Mouse (Mus musculus) myocyte (in vitro differentiated cells): Measurements from ENCODE around the gene Fam198a. TPM values are rescaled to one million over a fixed set of nuclear protein-coding genes. Genes with fewer than 3 reads are reported as not detected.

Source experiments
- H3K27me3 ChIP-seq: one replicate; pipeline ENCODE4 v1.6.1; 2011; ENCODE audit not compliant: control insufficient read depth, insufficient read depth, insufficient read length
- H3K36me3 ChIP-seq: one replicate; pipeline ENCODE4 v1.6.1; 2011; ENCODE audit not compliant: control insufficient read depth, insufficient read depth
- H3K4me2 ChIP-seq: one replicate; pipeline ENCODE4 v1.6.1; 2011; ENCODE audit warnings: low read depth, control low read depth
- H3K4me3 ChIP-seq: one replicate; pipeline ENCODE4 v1.5.1; 2011; ENCODE audit warnings: mild to moderate bottlenecking, control low read depth, moderate library complexity
- H3K79me2 ChIP-seq: one replicate; pipeline ENCODE4 v1.6.1; 2011; ENCODE audit not compliant: control insufficient read depth, insufficient read depth
- H3ac ChIP-seq: one replicate; pipeline ENCODE4 v1.6.1; 2011; ENCODE audit not compliant: control insufficient read depth, insufficient read length
- CEBPB ChIP-seq: IDR thresholded peaks from 2 replicates; pipeline ENCODE4 v1.6.1; 2011; ENCODE audit warnings: mild to moderate bottlenecking, moderate library complexity; ENCODE audit not compliant: poor library complexity, insufficient read depth, severe bottlenecking
- E2F4 ChIP-seq: IDR thresholded peaks from one replicate; pipeline ENCODE4 v1.6.1; 2011; ENCODE audit warnings: mild to moderate bottlenecking, control low read depth, moderate library complexity; ENCODE audit not compliant: insufficient read depth
- MAX ChIP-seq: IDR thresholded peaks from one replicate; pipeline ENCODE4 v1.6.1; 2011; ENCODE audit warnings: low read depth, mild to moderate bottlenecking, control low read depth
- MYOD1 ChIP-seq, 3 experiments: IDR thresholded peaks; one replicate each; pipeline ENCODE4 v1.6.1; 2011; ENCODE audit warnings: control low read depth in 2 of 3, low read depth in 2 of 3, mild to moderate bottlenecking in 2 of 3, moderate library complexity in 1 of 3; ENCODE audit not compliant: insufficient read length in 2 of 3, control insufficient read depth in 1 of 3
- MYOG ChIP-seq, 3 experiments: IDR thresholded peaks; one replicate each; pipeline ENCODE4 v1.6.1; 2011; ENCODE audit warnings: control low read depth in 2 of 3, low read depth in 2 of 3, mild to moderate bottlenecking in 2 of 3; ENCODE audit not compliant: insufficient read length in 2 of 3, control insufficient read depth in 1 of 3, insufficient read depth in 1 of 3
- POLR2A ChIP-seq: IDR thresholded peaks from one replicate; pipeline ENCODE4 v1.6.1; 2011; ENCODE audit warnings: low read depth, mild to moderate bottlenecking, control low read depth, moderate library complexity; ENCODE audit not compliant: insufficient read length
- POLR2AphosphoS2 ChIP-seq: IDR thresholded peaks from one replicate; pipeline ENCODE4 v1.6.1; 2011; ENCODE audit warnings: low read depth, control low read depth; ENCODE audit not compliant: insufficient read length
- REST ChIP-seq: IDR thresholded peaks from one replicate; pipeline ENCODE4 v1.6.1; 2011; ENCODE audit warnings: mild to moderate bottlenecking, control low read depth, moderate library complexity; ENCODE audit not compliant: insufficient read depth, insufficient read length
- SRF ChIP-seq: IDR thresholded peaks from one replicate; pipeline ENCODE4 v1.6.1; 2011; ENCODE audit warnings: low read depth; ENCODE audit not compliant: control insufficient read depth, insufficient read length
- TCF12 ChIP-seq: IDR thresholded peaks from one replicate; pipeline ENCODE4 v1.6.1; 2011; ENCODE audit warnings: mild to moderate bottlenecking, control low read depth; ENCODE audit not compliant: poor library complexity, insufficient read depth, severe bottlenecking
- TCF3 ChIP-seq: IDR thresholded peaks from one replicate; pipeline ENCODE4 v1.6.1; 2011; ENCODE audit warnings: low read depth, control low read depth; ENCODE audit not compliant: insufficient read length
- USF1 ChIP-seq: IDR thresholded peaks from one replicate; pipeline ENCODE4 v1.6.1; 2011; ENCODE audit warnings: low read depth, mild to moderate bottlenecking, control low read depth, moderate library complexity
- polyA plus RNA-seq: library from polyadenylated mRNA; unstranded; fragments of >200 nt; fragmentation: generic; extraction: Trizol; gene quantifications from one replicate; pipeline ENCODE4 v1.2.1, GENCODE M21; 2012; ENCODE audit warnings: missing spikeins

Gene Fam198a
- polyA plus RNA-seq, 1 experiment = 0.02 TPM

DNA sequence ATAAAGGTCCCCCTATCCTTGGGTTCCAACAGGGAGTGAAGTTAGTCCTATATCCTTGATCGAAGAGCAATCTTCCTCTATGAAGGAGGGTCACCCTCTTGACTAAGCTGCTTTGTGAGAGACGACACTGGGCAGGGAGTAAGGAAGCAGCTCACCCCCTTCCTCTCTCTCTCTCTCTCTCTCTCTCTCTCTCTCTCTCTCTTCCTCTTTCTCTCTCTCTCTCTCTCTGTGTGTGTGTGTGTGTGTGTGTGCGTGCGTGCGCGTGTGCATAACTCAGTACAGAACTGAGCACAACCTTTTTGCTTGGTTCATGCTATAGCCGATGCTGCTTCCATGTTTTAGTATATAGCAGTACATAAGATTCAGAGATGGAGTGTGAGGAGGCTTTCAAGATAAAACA lies 45.8 kb upstream of the Fam198a start:
- H3K27me3 ChIP-seq = peaks cover 31% of the 10 kb centered on the region
- TF ChIP-seq CEBPB (no peak), TCF12 (no peak), MAX (no peak), MYOG (IDR thresholded peaks at IDR 0.05; ENCODE audit: control insufficient read depth in 1 of 3, insufficient read depth in 1 of 3, insufficient read length in 2 of 3, low read depth in 2 of 3) (no peak), MYOD1 (IDR thresholded peaks at IDR 0.05; ENCODE audit: control insufficient read depth in 1 of 3, insufficient read length in 2 of 3, low read depth in 2 of 3) (no peak), POLR2AphosphoS2 (no peak)
- no peaks in the 10 kb centered on the region for H3K36me3 ChIP-seq

DNA sequence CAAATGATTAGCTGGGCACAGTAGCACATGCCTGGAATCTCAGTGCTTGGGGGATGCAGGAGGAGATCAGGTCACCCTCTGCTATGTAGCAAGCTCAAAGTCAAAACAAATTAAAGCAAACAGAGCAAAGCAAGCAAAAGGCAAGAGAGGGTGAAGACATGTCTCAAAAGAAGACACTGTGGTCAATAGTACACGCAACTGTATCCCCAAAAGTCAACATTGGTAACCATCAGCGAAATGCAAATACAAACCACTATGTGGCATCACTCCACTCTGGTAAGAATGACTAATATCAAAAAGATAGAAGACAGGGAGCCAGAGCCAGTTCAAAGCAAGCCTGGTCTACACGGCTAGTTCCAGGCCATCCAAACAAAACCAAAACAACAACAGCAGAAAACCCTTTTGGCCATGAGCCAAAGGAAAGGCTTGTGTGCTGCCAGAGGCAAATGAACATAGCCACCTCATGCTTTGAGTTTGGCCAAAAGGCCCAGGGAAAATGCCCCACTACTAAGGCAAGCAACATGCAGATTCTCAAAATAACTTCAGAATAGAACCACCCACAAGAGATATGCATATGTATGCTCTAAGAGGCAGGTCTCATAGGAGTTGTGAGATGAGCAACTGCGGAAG lies 45.1 kb upstream of the Fam198a start:
- Histone ChIP-seq H3K79me2 (no peaks in the 10 kb centered on the region), H3ac (no peak overlapping the region), H3K4me3 (no peak overlapping the region), H3K27me3 (peaks cover 28% of the 10 kb centered on the region), H3K36me3 (no peaks in the 10 kb centered on the region), H3K4me2 (no peak overlapping the region)
- no peak for TF ChIP-seq CEBPB
- no peak for TF ChIP-seq REST
- no peak for TF ChIP-seq POLR2A
- TF ChIP-seq MAX = no peak
- TF ChIP-seq MYOG (IDR thresholded peaks at IDR 0.05; ENCODE audit: control insufficient read depth in 1 of 3, insufficient read depth in 1 of 3, insufficient read length in 2 of 3, low read depth in 2 of 3) = no peak
- no peak for TF ChIP-seq USF1
- no peak for TF ChIP-seq TCF12
- no peak for TF ChIP-seq MYOD1 (IDR thresholded peaks at IDR 0.05; ENCODE audit: control insufficient read depth in 1 of 3, insufficient read length in 2 of 3, low read depth in 2 of 3)
- no peak for TF ChIP-seq E2F4
- no peak for TF ChIP-seq SRF
- TF ChIP-seq POLR2AphosphoS2 = no peak

More for the DNA sequence above, 45.8 kb upstream of the Fam198a start:
- no peak overlapping the region for H3ac ChIP-seq
- H3K79me2 ChIP-seq = no peaks in the 10 kb centered on the region
- H3K4me2 ChIP-seq = no peak overlapping the region
- no peak overlapping the region for H3K4me3 ChIP-seq

DNA sequence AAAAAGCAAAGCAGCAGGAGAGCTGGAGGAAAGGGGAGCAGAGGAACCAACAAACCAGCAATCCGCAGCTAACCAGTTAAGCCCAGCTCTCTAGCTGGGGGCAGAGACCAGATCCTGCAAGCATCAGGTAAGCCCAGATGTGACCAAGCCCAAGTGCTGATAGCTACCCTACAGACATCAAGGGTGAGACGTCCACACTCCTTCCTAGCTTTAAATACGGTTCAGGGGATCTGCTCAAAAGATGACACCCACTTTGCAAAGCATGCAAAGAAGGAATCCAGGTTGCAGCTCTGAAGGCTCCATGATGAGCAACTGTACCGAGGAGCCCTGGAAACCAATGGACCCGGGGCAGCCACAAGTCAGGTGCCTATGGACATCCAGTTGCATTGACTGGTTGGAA lies 44.3 kb upstream of the Fam198a start:
- no peaks in the 10 kb centered on the region for H3K79me2 ChIP-seq
- H3ac ChIP-seq = no peak overlapping the region
- peaks cover 31% of the 10 kb centered on the region for H3K27me3 ChIP-seq
- TF ChIP-seq MYOG (IDR thresholded peaks at IDR 0.05; ENCODE audit: control insufficient read depth in 1 of 3, insufficient read depth in 1 of 3, insufficient read length in 2 of 3, low read depth in 2 of 3) (no peak), USF1 (no peak), SRF (no peak), POLR2A (no peak), E2F4 (no peak), REST (no peak), CEBPB (no peak)
- no peak overlapping the region for H3K4me2 ChIP-seq
- H3K4me3 ChIP-seq = no peak overlapping the region
- no peaks in the 10 kb centered on the region for H3K36me3 ChIP-seq

DNA sequence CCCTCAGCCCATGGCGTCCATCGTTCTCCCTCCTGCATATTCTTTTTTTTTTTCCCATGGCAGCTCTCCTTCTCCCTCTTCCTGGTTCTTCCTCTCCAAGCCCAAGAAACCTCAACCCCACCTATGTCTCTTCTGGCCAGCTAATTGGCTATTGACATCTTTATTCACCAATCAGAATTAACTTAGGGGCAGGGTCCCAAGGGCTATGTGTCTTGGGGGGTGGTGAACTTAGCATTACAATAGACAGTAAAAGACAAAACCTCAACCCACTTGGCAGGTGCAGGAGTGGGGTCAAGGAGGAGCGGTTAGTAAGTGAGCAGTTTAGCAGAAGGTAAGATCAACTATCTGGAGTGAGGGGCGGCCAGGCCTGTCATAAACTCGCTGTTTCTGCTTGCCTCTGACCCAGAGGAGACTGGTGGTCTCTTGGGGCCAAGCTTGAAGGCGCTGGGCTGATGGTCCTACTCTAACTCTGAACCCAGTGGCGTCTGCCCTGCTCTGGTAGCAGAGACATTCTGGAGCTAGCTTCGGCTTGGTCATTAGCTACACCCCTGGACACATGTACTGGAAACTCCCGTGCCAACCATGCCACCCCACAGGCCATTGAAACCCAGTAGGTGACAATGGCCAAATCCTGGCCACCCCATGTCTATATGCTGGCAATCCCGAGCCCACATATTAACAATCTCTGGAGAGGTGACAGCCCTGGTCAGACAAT lies 43.3 kb upstream of the Fam198a start:
- Histone ChIP-seq H3K36me3 (no peaks in the 10 kb centered on the region), H3K27me3 (peaks cover 38% of the 10 kb centered on the region), H3K79me2 (no peaks in the 10 kb centered on the region), H3K4me3 (no peak overlapping the region), H3ac (no peak overlapping the region), H3K4me2 (no peak overlapping the region)
- TF ChIP-seq POLR2A (no peak), SRF (no peak), REST (no peak), MYOD1 (IDR thresholded peaks at IDR 0.05; ENCODE audit: control insufficient read depth in 1 of 3, insufficient read length in 2 of 3, low read depth in 2 of 3) (no peak), USF1 (no peak), TCF3 (no peak), MAX (no peak), POLR2AphosphoS2 (no peak), TCF12 (no peak), E2F4 (no peak), MYOG (IDR thresholded peaks at IDR 0.05; ENCODE audit: control insufficient read depth in 1 of 3, insufficient read depth in 1 of 3, insufficient read length in 2 of 3, low read depth in 2 of 3) (no peak), CEBPB (no peak)

DNA sequence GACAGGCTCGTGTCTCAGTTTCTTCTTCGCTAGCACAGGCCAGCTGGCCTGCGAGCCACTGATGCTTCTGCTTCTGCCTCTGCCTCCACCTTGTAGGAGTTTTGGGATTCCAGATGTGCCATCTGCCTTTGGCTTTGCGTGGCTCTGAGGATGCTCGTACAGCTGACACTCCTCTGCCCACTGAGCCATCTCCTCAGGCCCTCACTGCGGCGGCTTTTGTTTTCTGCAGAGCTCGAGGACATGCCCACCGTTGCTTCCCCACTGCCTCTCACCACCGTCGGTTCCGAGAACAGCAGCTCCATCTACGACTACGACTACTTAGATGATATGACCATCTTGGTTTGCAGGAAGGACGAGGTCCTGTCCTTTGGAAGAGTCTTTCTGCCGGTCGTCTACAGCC lies 42.5 kb upstream of the Fam198a start:
- no peak for TF ChIP-seq E2F4
- no peak for TF ChIP-seq POLR2A
- TF ChIP-seq REST = no peak
- TF ChIP-seq SRF = no peak
- TF ChIP-seq POLR2AphosphoS2 = no peak
- no peak for TF ChIP-seq MYOG (IDR thresholded peaks at IDR 0.05; ENCODE audit: control insufficient read depth in 1 of 3, insufficient read depth in 1 of 3, insufficient read length in 2 of 3, low read depth in 2 of 3)
- no peak for TF ChIP-seq MAX
- TF ChIP-seq CEBPB = no peak
- TF ChIP-seq USF1 = no peak
- Histone ChIP-seq H3K4me3 (no peak overlapping the region), H3K36me3 (no peaks in the 10 kb centered on the region), H3K4me2 (no peak overlapping the region), H3K79me2 (no peaks in the 10 kb centered on the region), H3ac (no peak overlapping the region), H3K27me3 (peaks cover 38% of the 10 kb centered on the region)
